9 mouse cellular contexts compared by ENCODE assay signal in genomic region chr1:106204350-106204749, GRCm38 (mm10). TPM values are rescaled to one million over a fixed set of nuclear protein-coding genes. Genes with fewer than 3 reads are reported as not detected.
A peak's percentile ranks its signal among the peaks of the same experiment; 100 is the strongest.
DNase-seq lines count a peak whose midpoint lies in the region; ATAC-seq and TF ChIP-seq lines count a peak whose summit lies in the region.
"Had no signal": no experiment of that assay in that cellular context is flagged by ENCODE, and none has a peak within 500 bp of the region (broad histone marks: within the 10 kb centered on the region; RNA-seq: fewer than 3 reads in every experiment).

No protein-coding gene starts in this region.

- peak; percentile 58 for TF ChIP-seq POLR2A in heart, adult 2 months (IDR thresholded peaks at IDR 0.05; ENCODE audit: insufficient read depth, low read depth, low read length)

- no peak overlapping the region for H3K9ac ChIP-seq in kidney, embryonic 14.5 days (ENCODE audit: low read depth, low read length)
- no peak overlapping the region for H3K9ac ChIP-seq in heart, adult 2 months (ENCODE audit: low read depth, low read length)
- no peak overlapping the region for H3K9ac ChIP-seq in lung, embryonic 15.5 days
- H3K9ac ChIP-seq: liver, embryonic 14.5 days had no signal

- intact Hi-C loops in heart, adult 2 months (cut with DNase I) = no loop called here

- WGBS in kidney, embryonic 14.5 days = 33% methylated on average over 3 of the region's 3 CpGs
- WGBS in heart, adult 2 months = 23% methylated on average over 3 of the region's 3 CpGs
- 28% methylated on average over 3 of the region's 3 CpGs for WGBS in lung, embryonic 15.5 days

- H3K4me3 ChIP-seq in kidney, embryonic 14.5 days (ENCODE audit: low read length) = no peak overlapping the region
- H3K4me3 ChIP-seq in heart, adult 2 months = no peak overlapping the region
- no peak overlapping the region for H3K4me3 ChIP-seq in lung, embryonic 15.5 days

- H3K27me3 ChIP-seq in kidney, embryonic 14.5 days (ENCODE audit: control insufficient read depth, insufficient read depth, low read length) = no peaks in the 10 kb centered on the region
- H3K27me3 ChIP-seq in heart, adult 2 months (ENCODE audit: control insufficient read depth, insufficient read depth, low read length) = no peaks in the 10 kb centered on the region
- no peaks in the 10 kb centered on the region for H3K27me3 ChIP-seq in lung, embryonic 15.5 days

- TF ChIP-seq EP300 in heart, adult 2 months (IDR thresholded peaks at IDR 0.05; ENCODE audit: insufficient read depth, low read depth, low read length) = 0 out of 2 replicates have a peak, but pooled peaks have one; percentile 20

- H3K4me1 ChIP-seq in kidney, embryonic 14.5 days (ENCODE audit: control insufficient read depth, insufficient read depth, low read length) = peaks cover 7% of the 10 kb centered on the region; the same call in 1 of the 2 replicates
- H3K4me1 ChIP-seq in heart, adult 2 months (ENCODE audit: control insufficient read depth, insufficient read depth, low read length) = peaks cover 35% of the 10 kb centered on the region
- H3K4me1 ChIP-seq in lung, embryonic 15.5 days = peaks cover 31% of the 10 kb centered on the region

- no peaks in the 10 kb centered on the region for H3K9me3 ChIP-seq in kidney, embryonic 14.5 days (ENCODE audit: control insufficient read depth, low read length)
- no peaks in the 10 kb centered on the region for H3K9me3 ChIP-seq in lung, embryonic 15.5 days

- no peaks in the 10 kb centered on the region for H3K36me3 ChIP-seq in kidney, embryonic 14.5 days (ENCODE audit: control insufficient read depth, insufficient read depth, low read length)
- H3K36me3 ChIP-seq in heart, adult 2 months (ENCODE audit: control insufficient read depth, insufficient read depth, low read length) = peaks cover 39% of the 10 kb centered on the region
- no peaks in the 10 kb centered on the region for H3K36me3 ChIP-seq in lung, embryonic 15.5 days

- H3K4me2 ChIP-seq in kidney, embryonic 14.5 days (replicated peaks; ENCODE audit: low read depth, low read length) = no peak overlapping the region
- H3K4me2 ChIP-seq in lung, embryonic 15.5 days = no peak overlapping the region

- peaks cover 12% of the 10 kb centered on the region for H3K79me2 ChIP-seq in heart, adult 2 months (replicated peaks; ENCODE audit: control insufficient read depth, insufficient read depth, low read length)

- ATAC-seq in kidney, embryonic 14.5 days (ENCODE audit: low FRiP score, low TSS enrichment) = peak; percentile 76; the same call in 1 of the 2 replicates
- ATAC-seq in lung, embryonic 15.5 days (ENCODE audit: borderline replicate concordance, extremely low read depth, low FRiP score, low TSS enrichment) = peak; percentile 76; the same call in 1 of the 2 replicates

- no peak overlapping the region for H3K27ac ChIP-seq in kidney, embryonic 14.5 days (ENCODE audit: low read depth, low read length)
- H3K27ac ChIP-seq in heart, adult 2 months = peak overlapping the region; percentile 66
- H3K27ac ChIP-seq in lung, embryonic 15.5 days = peak overlapping the region; percentile 44; the same call in 1 of the 2 replicates
- H3K27ac ChIP-seq: liver, embryonic 14.5 days had no signal

- TF ChIP-seq CTCF in heart, adult 2 months (IDR thresholded peaks at IDR 0.05) = no peak

- no peak for DNase-seq in kidney, adult 8-10 months
- DNase-seq in NIH3T3 (ENCODE audit: low read depth) = peak; percentile 69
- DNase-seq in heart, adult 2 months = peak in 1 of 2 experiments; percentile 60
- DNase-seq in natural killer cell, adult 2 months (ENCODE audit: low spot score in 2 of 2) = no peak
- no peak for DNase-seq in spleen, postnatal 36 days (ENCODE audit: low spot score in 2 of 2)
- no peak for DNase-seq in left cerebral cortex, adult 11 months (ENCODE audit: low spot score)

RNA-seq across cellular contexts. Expression of gene Phlpp1, which starts 32.8 kb away (rescaled TPM):
- polyA plus RNA-seq in kidney, embryonic 14.5 days (2014; fragmentation: Nextera tagmentation; extraction: Ambion mirVana) = 4.5 and 4.8 TPM in 2 replicates
- 10 to 100 TPM; 16.3 to 17.2 TPM for total RNA-seq in heart, adult 2 months (2021)
- 9.6 and 15.6 TPM in 2 replicates for polyA plus RNA-seq in heart, adult 2 months (2012; rRNA removed)
- 3.2 and 3.6 TPM in 2 replicates for polyA plus RNA-seq in lung, embryonic 15.5 days (2015; fragmentation: Nextera tagmentation; extraction: Ambion mirVana)
